Mouse (Mus musculus) ES-Bruce4 (cell line): ENCODE measurements around the gene Gm20431. TPM values are rescaled to one million over a fixed set of nuclear protein-coding genes. Genes with fewer than 3 reads are reported as not detected.

Experiments used
- H3K27ac ChIP-seq: 2 replicates; pipeline ENCODE4 v1.5.1; 2012; ENCODE audit warnings: low read length, inconsistent platforms; ENCODE audit not compliant: insufficient read depth
- H3K27me3 ChIP-seq: 2 replicates; pipeline ENCODE4 v1.6.1; 2012; ENCODE audit warnings: mild to moderate bottlenecking, low read length, inconsistent platforms; ENCODE audit not compliant: control insufficient read depth, poor library complexity, insufficient read depth, severe bottlenecking
- H3K36me3 ChIP-seq: 2 replicates; pipeline ENCODE4 v1.6.1; 2012; ENCODE audit warnings: inconsistent platforms, mild to moderate bottlenecking, low read length, moderate library complexity; ENCODE audit not compliant: control insufficient read depth, poor library complexity, insufficient read depth, severe bottlenecking
- H3K4me1 ChIP-seq: one replicate; pipeline ENCODE4 v1.8.1; 2011; ENCODE audit warnings: low read length; ENCODE audit not compliant: control insufficient read depth, insufficient read depth
- H3K4me3 ChIP-seq: 2 replicates; pipeline ENCODE4 v1.5.1; 2011; ENCODE audit warnings: low read depth, mild to moderate bottlenecking, low read length
- H3K9ac ChIP-seq: 2 replicates; pipeline ENCODE4 v1.6.1; 2012; ENCODE audit warnings: low read depth, mild to moderate bottlenecking, inconsistent platforms; ENCODE audit not compliant: poor library complexity, severe bottlenecking
- H3K9me3 ChIP-seq: replicated peaks from 2 replicates; pipeline ENCODE4 v1.6.1; 2012; ENCODE audit warnings: mild to moderate bottlenecking, low read length, inconsistent platforms; ENCODE audit not compliant: control insufficient read depth, poor library complexity, insufficient read depth, severe bottlenecking
- CTCF ChIP-seq: IDR thresholded peaks from one replicate; pipeline ENCODE4 v1.8.1; 2011; ENCODE audit warnings: low read depth, low read length
- EP300 ChIP-seq: IDR thresholded peaks from 2 replicates; pipeline ENCODE4 v1.6.1; 2011; ENCODE audit warnings: low read depth, low read length; ENCODE audit not compliant: insufficient read depth
- POLR2A ChIP-seq: IDR thresholded peaks from one replicate; pipeline ENCODE4 v1.8.1; 2011; ENCODE audit warnings: low read length; ENCODE audit not compliant: insufficient read depth
- polyA plus RNA-seq: library from polyadenylated mRNA; stranded (reverse); fragments of >200 nt; gene quantifications from 2 replicates; pipeline ENCODE4 v1.2.4, GENCODE M21; 2011; ENCODE audit warnings: low read depth; ENCODE audit not compliant: missing spikeins, insufficient read depth, insufficient read length

Gm20431 gene
- polyA plus RNA-seq, 1 experiment = 7.0 TPM

GRCm38 (mm10) chr2:167583161-167583952, 77.9 kb downstream of the Gm20431 start:
- no peak overlapping the region for H3K9ac ChIP-seq
- no peaks in the 10 kb centered on the region for H3K9me3 ChIP-seq
- H3K4me3 ChIP-seq = no peak overlapping the region
- no peaks in the 10 kb centered on the region for H3K27me3 ChIP-seq
- no peak overlapping the region for H3K27ac ChIP-seq
- peaks cover 12% of the 10 kb centered on the region for H3K4me1 ChIP-seq
- H3K36me3 ChIP-seq = no peaks in the 10 kb centered on the region
- no peak for TF ChIP-seq POLR2A
- no peak for TF ChIP-seq EP300
- TF ChIP-seq CTCF = no peak

GRCm38 (mm10) chr2:167578521-167578920, 82.8 kb downstream of the Gm20431 start:
- Histone ChIP-seq H3K27me3 (no peaks in the 10 kb centered on the region), H3K36me3 (no peaks in the 10 kb centered on the region), H3K27ac (no peak overlapping the region), H3K4me3 (no peak overlapping the region), H3K9ac (no peak overlapping the region), H3K9me3 (no peaks in the 10 kb centered on the region), H3K4me1 (peaks cover 7% of the 10 kb centered on the region)
- peak; percentile 45; the same call in 1 of the 2 replicates for TF ChIP-seq EP300
- TF ChIP-seq POLR2A = no peak
- no peak for TF ChIP-seq CTCF

GRCm38 (mm10) chr2:167577186-167577785, 84.0 kb downstream of the Gm20431 start:
- Histone ChIP-seq H3K27ac (no peak overlapping the region), H3K4me1 (peaks cover 3% of the 10 kb centered on the region), H3K9me3 (no peaks in the 10 kb centered on the region), H3K4me3 (no peak overlapping the region), H3K27me3 (no peaks in the 10 kb centered on the region), H3K36me3 (no peaks in the 10 kb centered on the region), H3K9ac (no peak overlapping the region)
- TF ChIP-seq EP300 (no peak), POLR2A (no peak), CTCF (no peak)

GRCm38 (mm10) chr2:167576121-167576620, 85.1 kb downstream of the Gm20431 start:
- TF ChIP-seq CTCF = no peak
- no peak for TF ChIP-seq EP300
- no peak for TF ChIP-seq POLR2A
- no peaks in the 10 kb centered on the region for H3K9me3 ChIP-seq
- H3K27me3 ChIP-seq = no peaks in the 10 kb centered on the region
- no peak overlapping the region for H3K27ac ChIP-seq
- H3K4me1 ChIP-seq = peaks cover 4% of the 10 kb centered on the region
- no peak overlapping the region for H3K9ac ChIP-seq
- H3K4me3 ChIP-seq = no peak overlapping the region
- H3K36me3 ChIP-seq = no peaks in the 10 kb centered on the region

GRCm38 (mm10) chr2:167575581-167575980, 85.7 kb downstream of the Gm20431 start:
- H3K4me3 ChIP-seq = no peak overlapping the region
- H3K27me3 ChIP-seq = no peaks in the 10 kb centered on the region
- no peaks in the 10 kb centered on the region for H3K9me3 ChIP-seq
- no peak for TF ChIP-seq POLR2A
- TF ChIP-seq EP300 = no peak
- H3K27ac ChIP-seq = no peak overlapping the region
- H3K4me1 ChIP-seq = peaks cover 4% of the 10 kb centered on the region
- H3K9ac ChIP-seq = no peak overlapping the region
- H3K36me3 ChIP-seq = no peaks in the 10 kb centered on the region

GRCm38 (mm10) chr2:167574814-167575213, 86.5 kb downstream of the Gm20431 start:
- Histone ChIP-seq H3K27me3 (no peaks in the 10 kb centered on the region), H3K9me3 (no peaks in the 10 kb centered on the region), H3K36me3 (no peaks in the 10 kb centered on the region), H3K9ac (no peak overlapping the region), H3K4me1 (peaks cover 4% of the 10 kb centered on the region), H3K4me3 (no peak overlapping the region), H3K27ac (no peak overlapping the region)
- TF ChIP-seq CTCF (no peak), POLR2A (no peak), EP300 (no peak)
